Mouse (Mus musculus) liver, embryonic 14.5 days (tissue): ENCODE measurements around the gene Ncln. TPM values are rescaled to one million over a fixed set of nuclear protein-coding genes. Genes with fewer than 3 reads are reported as not detected.

ENCODE experiments used
- ATAC-seq: fragments of 200-750 bp; cut with Nextera tagmentation; 2 replicates; pipeline ENCODE4 v1.8.0; 2017; ENCODE audit warnings: moderate number of reproducible peaks, mild to moderate bottlenecking, moderate library complexity; ENCODE audit not compliant: insufficient read depth
- DNase-seq, 3 experiments: peaks; one replicate each; pipeline ENCODE4 v3.0.0-alpha.2; 2012 to 2013; ENCODE audit warnings: low read depth in 3 of 3, low spot score in 3 of 3
- H3K27ac ChIP-seq: fragments of 300-500 bp; sonication (generic); 2 replicates; pipeline ENCODE4 v1.5.1; 2014; ENCODE audit warnings: moderate library complexity, mild to moderate bottlenecking, control low read depth, inconsistent platforms
- H3K27me3 ChIP-seq: fragments of 300-500 bp; sonication (generic); 2 replicates; pipeline ENCODE4 v1.6.1; 2014; ENCODE audit warnings: mild to moderate bottlenecking, low read length, moderate library complexity; ENCODE audit not compliant: control insufficient read depth, insufficient read depth
- H3K36me3 ChIP-seq: fragments of 300-500 bp; sonication (generic); replicated peaks from 2 replicates; pipeline ENCODE4 v1.6.1; 2014; ENCODE audit warnings: low read depth; ENCODE audit not compliant: control insufficient read depth, insufficient read depth
- H3K4me1 ChIP-seq, 2 experiments: fragments of 200-500 bp in 1 of 2; fragments of 300-500 bp in 1 of 2; sonication (generic) in 1 of 2; replicated peaks; 2 replicates each; pipeline ENCODE4 v1.6.1; 2012 to 2014; ENCODE audit warnings: antibody characterized with exemption in 1 of 2, inconsistent platforms in 1 of 2, low read length in 1 of 2; ENCODE audit not compliant: control insufficient read depth in 2 of 2, insufficient read depth in 2 of 2
- H3K4me2 ChIP-seq: fragments of 300-500 bp; sonication (generic); 2 replicates; pipeline ENCODE4 v1.6.1; 2014; ENCODE audit warnings: low read depth, mild to moderate bottlenecking, control low read depth, moderate library complexity
- H3K4me3 ChIP-seq, 2 experiments: fragments of 200-500 bp in 1 of 2; fragments of 300-500 bp in 1 of 2; sonication (generic) in 1 of 2; 2 replicates each; pipeline ENCODE4 v1.5.1; 2012 to 2014; ENCODE audit warnings: low read depth in 2 of 2, low read length in 2 of 2, mild to moderate bottlenecking in 2 of 2, control low read depth in 1 of 2, inconsistent platforms in 1 of 2, moderate library complexity in 1 of 2; ENCODE audit not compliant: insufficient read depth in 1 of 2
- H3K9ac ChIP-seq: fragments of 300-500 bp; sonication (generic); replicated peaks from 2 replicates; pipeline ENCODE4 v1.6.1; 2014; ENCODE audit warnings: mild to moderate bottlenecking, control low read depth, moderate library complexity
- H3K9me3 ChIP-seq: fragments of 300-500 bp; sonication (generic); 2 replicates; pipeline ENCODE4 v1.6.1; 2016; ENCODE audit warnings: low read length, mixed read lengths; ENCODE audit not compliant: control insufficient read depth
- CTCF ChIP-seq: IDR thresholded peaks from 2 replicates; pipeline ENCODE4 v1.5.1; 2016; ENCODE audit warnings: antibody characterized with exemption, low read depth, control low read depth
- EP300 ChIP-seq: IDR thresholded peaks from 2 replicates; pipeline ENCODE4 v1.6.1; 2016; ENCODE audit warnings: antibody characterized with exemption, low read depth
- WGBS: fragments of 180-500 bp; shearing (Covaris S2); extraction: QIAGEN DNeasy Blood & Tissue Kit; methylation state at CpG from one replicate; pipeline ENCODE4 v1.1.7; 2014; ENCODE audit not compliant: insufficient replicate concordance; 5-methylcytosine and 5-hydroxymethylcytosine counted together
- polyA plus RNA-seq, 2 experiments: library from polyadenylated mRNA; depleted of rRNA in 1 of 2; stranded (reverse) in 1 of 2; unstranded in 1 of 2; fragments of >200 nt; fragmentation: Nextera tagmentation in 1 of 2; extraction: Ambion mirVana in 1 of 2; gene quantifications; 2 replicates each; pipeline versions ENCODE4 v1.2.1 to v1.2.3; 2012 to 2014

The Ncln gene
- polyA plus RNA-seq, 2 experiments: 23.7 to 55.7 TPM

- Histone ChIP-seq H3K9me3 (no peaks in the 10 kb centered on the region), H3K27ac (no peak overlapping the region), H3K9ac (no peak overlapping the region), H3K4me3 (no peak overlapping the region), H3K4me2 (no peak overlapping the region), H3K27me3 (no peaks in the 10 kb centered on the region), H3K36me3 (no peaks in the 10 kb centered on the region; the same call in 1 of the 2 replicates), H3K4me1 (peaks cover 17 to 32% of the 10 kb centered on the region in 2 experiments)
- DNase-seq (no peak), ATAC-seq (no peak)
- WGBS: 53% methylated on average over 8 of the region's 8 CpGs
- no peak for TF ChIP-seq CTCF
Observed at GRCm38 (mm10) chr10:81517227-81517626, 21.0 kb upstream of the Ncln start.

- H3K4me2 ChIP-seq: no peak overlapping the region
- H3K4me1 ChIP-seq: peaks cover 7 to 17% of the 10 kb centered on the region in 2 experiments
- DNase-seq (no peak), ATAC-seq (no peak)
- H3K36me3 ChIP-seq: no peaks in the 10 kb centered on the region; the same call in 1 of the 2 replicates
- H3K27me3 ChIP-seq: no peaks in the 10 kb centered on the region
- no peak for TF ChIP-seq EP300
- peak; percentile 51 for TF ChIP-seq CTCF
- no peak overlapping the region for H3K27ac ChIP-seq
- no peaks in the 10 kb centered on the region for H3K9me3 ChIP-seq
- no peak overlapping the region for H3K9ac ChIP-seq
- WGBS: 80% methylated on average over 5 of the region's 5 CpGs
- H3K4me3 ChIP-seq: no peak overlapping the region
Observed at GRCm38 (mm10) chr10:81513798-81514197, 17.6 kb upstream of the Ncln start.

DNA sequence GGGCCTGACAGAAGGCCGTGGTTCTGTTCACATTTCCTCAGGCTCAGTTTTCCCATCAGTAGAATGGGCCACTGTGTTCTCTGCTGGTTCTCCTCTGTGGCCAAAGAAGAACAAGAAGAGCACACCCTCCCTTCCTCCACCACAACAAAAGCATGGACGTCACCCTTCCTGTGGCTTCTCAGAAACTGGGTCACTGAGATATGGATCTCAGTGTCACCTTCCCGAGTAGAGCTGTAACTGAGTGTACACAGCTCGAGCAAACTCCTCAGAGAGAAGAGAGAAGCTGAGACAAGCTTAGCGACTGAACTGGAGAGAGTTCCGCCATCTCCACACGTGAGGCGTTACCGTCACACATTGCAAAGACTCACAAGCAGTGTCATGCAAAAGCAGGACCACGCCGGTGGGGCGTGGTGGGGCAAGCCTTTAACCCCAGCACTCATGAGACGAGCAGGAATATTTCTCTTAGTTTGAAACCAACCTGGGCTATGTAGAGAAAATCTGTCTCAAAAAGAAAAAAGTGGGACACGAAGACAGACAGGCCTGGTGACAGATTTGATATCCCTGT lies 14.1 kb upstream of the Ncln start:
- DNase-seq (no peak), ATAC-seq (no peak)
- Histone ChIP-seq H3K9ac (no peak overlapping the region), H3K27ac (no peak overlapping the region), H3K9me3 (no peaks in the 10 kb centered on the region), H3K27me3 (no peaks in the 10 kb centered on the region), H3K4me2 (no peak overlapping the region), H3K36me3 (no peaks in the 10 kb centered on the region; the same call in 1 of the 2 replicates), H3K4me1 (no peaks in the 10 kb centered on the region), H3K4me3 (no peak overlapping the region)
- 60% methylated on average over 14 of the region's 14 CpGs for WGBS
- TF ChIP-seq EP300 (no peak), CTCF (no peak)

DNA sequence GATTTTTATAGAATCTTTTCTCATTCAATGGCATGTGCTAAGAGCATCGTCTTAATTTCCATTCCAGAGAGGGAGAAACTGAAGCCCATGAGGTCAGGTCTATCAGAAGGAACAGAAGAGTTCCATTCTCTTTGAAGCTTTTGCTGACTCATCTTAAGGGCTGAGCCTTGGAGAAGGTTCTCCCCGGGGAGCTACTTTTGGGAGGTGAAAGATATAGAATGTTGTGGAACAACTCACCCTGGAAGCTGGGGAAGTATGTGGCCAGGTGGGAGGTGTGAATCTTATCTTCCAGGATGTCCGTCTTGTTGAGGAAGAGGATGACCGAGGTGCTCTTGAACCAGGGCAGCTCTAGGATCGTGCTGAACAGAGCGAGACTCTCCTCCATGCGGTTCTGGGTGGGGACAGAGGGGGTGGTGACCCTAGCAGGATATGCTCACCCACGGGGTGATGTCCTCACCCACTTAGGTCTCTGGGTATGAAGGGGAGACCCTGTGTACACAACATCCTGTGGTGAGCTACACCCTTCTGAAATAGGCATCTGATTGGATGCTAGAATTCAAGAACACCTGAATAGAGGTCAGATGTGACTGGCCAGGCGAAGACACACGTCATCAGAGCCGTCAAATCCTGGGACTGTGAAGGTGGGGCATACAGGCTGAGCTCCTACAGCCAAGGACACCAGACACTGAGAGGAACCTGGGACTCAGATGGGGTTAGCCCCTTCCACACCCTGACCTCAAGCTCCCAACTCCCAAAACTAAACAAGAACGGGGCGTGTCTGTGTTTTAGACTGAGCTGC lies 11.7 kb upstream of the Ncln start:
- ATAC-seq (no peak), DNase-seq (no peak)
- TF ChIP-seq EP300 (no peak), CTCF (no peak)
- Histone ChIP-seq H3K9me3 (no peaks in the 10 kb centered on the region), H3K27ac (no peak overlapping the region), H3K9ac (no peak overlapping the region), H3K4me1 (no peaks in the 10 kb centered on the region), H3K4me3 (no peak overlapping the region), H3K36me3 (no peaks in the 10 kb centered on the region), H3K4me2 (no peak overlapping the region), H3K27me3 (no peaks in the 10 kb centered on the region)
- WGBS: 58% methylated on average over 13 of the region's 13 CpGs

DNA sequence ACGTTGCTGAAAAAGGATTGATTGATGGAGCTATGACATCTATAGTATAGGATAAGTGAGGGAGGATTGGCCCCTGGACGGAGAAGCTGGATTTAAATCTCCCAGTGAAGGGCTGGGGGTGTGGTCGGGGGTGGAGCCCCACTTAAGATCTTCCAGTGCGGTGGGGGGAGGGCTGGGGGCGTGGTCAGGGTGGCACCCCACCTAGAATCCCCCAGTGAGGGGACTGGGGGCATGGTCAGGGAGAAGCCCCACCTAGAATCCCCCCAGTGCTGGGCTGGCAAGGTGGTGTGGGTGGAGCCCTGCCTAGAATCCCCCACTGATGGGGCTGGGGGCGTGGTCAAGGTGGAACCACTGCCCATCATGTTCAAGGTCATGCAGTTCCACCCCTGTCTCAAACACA lies 10.9 kb upstream of the Ncln start:
- no peaks in the 10 kb centered on the region for H3K9me3 ChIP-seq
- H3K4me3 ChIP-seq: no peak overlapping the region
- no peaks in the 10 kb centered on the region for H3K27me3 ChIP-seq
- H3K4me2 ChIP-seq: no peak overlapping the region
- no peak overlapping the region for H3K9ac ChIP-seq
- no peaks in the 10 kb centered on the region for H3K36me3 ChIP-seq
- ATAC-seq: no peak
- no peak for DNase-seq
- TF ChIP-seq CTCF: no peak
- no peak for TF ChIP-seq EP300
- WGBS: 41% methylated on average over 6 of the region's 6 CpGs
- H3K4me1 ChIP-seq: no peaks in the 10 kb centered on the region
- H3K27ac ChIP-seq: no peak overlapping the region
